Mouse (Mus musculus): ENCODE results near the gene 4932438H23Rik. TPM values are rescaled to one million over a fixed set of nuclear protein-coding genes. Genes with fewer than 3 reads are reported as not detected.

4932438H23Rik gene
- total RNA-seq, 2 experiments from 2014 or later: 1.5 to 2.0 TPM

GRCm38 (mm10) chr16:91042640-91043039, 52.3 kb downstream of the 4932438H23Rik start:
- peak overlapping the region; percentile 96 for H3K4me3 ChIP-seq
- DNase-seq (ENCODE audit: low spot score in 2 of 2): no peak
- TF ChIP-seq CTCF (conservative IDR thresholded peaks at IDR 0.05): no peak
- H3K27ac ChIP-seq: 0 out of 2 replicates have a peak overlapping the region, but pooled peaks have one; percentile 93

DNA sequence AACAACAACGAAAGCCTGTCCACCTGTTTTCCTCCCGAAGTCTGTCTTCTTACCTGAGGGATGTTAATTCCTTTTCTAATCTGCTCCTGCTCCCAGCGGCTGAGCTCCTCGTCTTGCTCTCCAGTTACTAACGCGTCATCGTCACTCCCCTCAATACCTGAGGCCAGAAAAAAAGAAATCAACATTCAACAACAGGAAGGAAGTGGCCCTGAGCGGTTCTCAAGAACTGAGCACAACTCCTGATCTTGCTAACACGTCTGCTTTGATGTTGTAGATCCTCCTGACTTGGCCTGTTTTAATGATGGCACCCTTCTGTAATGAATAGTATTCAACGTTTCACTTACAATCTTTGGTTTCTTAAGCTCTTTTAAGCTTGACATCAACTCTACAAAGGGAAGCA, 59.1 kb downstream of the 4932438H23Rik start:
- no peak overlapping the region for H3K27ac ChIP-seq
- DNase-seq (ENCODE audit: low spot score in 2 of 2): no peak
- H3K4me3 ChIP-seq: no peak overlapping the region
- no peak for TF ChIP-seq CTCF (conservative IDR thresholded peaks at IDR 0.05)

DNA sequence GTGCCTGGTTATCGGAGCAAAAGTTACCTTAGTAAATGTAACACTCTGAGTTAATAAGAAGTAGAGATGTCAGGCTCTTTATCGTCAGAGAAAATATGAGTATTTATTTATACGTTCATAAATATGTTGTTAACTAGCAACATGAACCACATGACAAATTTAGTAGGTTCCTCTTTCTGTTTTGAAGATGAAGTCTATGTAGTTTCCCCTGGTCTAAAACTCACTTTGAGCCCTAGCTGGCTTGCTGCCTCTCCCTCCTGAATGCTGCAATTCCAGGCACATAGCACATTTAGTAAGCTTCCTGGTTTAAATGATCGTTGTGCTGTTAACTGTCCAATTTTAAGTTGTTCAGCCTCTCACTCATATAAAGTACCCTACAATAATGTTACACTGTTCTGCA, 64.2 kb downstream of the 4932438H23Rik start:
- TF ChIP-seq CTCF (conservative IDR thresholded peaks at IDR 0.05): no peak
- no peak for DNase-seq (ENCODE audit: low spot score in 2 of 2)
- Histone ChIP-seq H3K27ac (no peak overlapping the region), H3K4me3 (no peak overlapping the region)

- H3K4me3 ChIP-seq: no peak overlapping the region
- H3K27ac ChIP-seq: no peak overlapping the region
- no peak for DNase-seq (ENCODE audit: low spot score in 2 of 2)
- TF ChIP-seq CTCF (conservative IDR thresholded peaks at IDR 0.05): no peak
Measured at GRCm38 (mm10) chr16:91029901-91030300, 65.0 kb downstream of the 4932438H23Rik start.

- Histone ChIP-seq H3K4me3 (no peak overlapping the region), H3K27ac (no peak overlapping the region)
- no peak for DNase-seq (ENCODE audit: low spot score in 2 of 2)
- TF ChIP-seq CTCF (conservative IDR thresholded peaks at IDR 0.05): no peak
Measured at GRCm38 (mm10) chr16:91029161-91029743, 65.7 kb downstream of the 4932438H23Rik start.

GRCm38 (mm10) chr16:91026290-91026689, 68.6 kb downstream of the 4932438H23Rik start:
- TF ChIP-seq CTCF (conservative IDR thresholded peaks at IDR 0.05): no peak
- H3K4me3 ChIP-seq: no peak overlapping the region
- DNase-seq (ENCODE audit: low spot score in 2 of 2): no peak
- no peak overlapping the region for H3K27ac ChIP-seq

GRCm38 (mm10) chr16:91023384-91023783, 71.5 kb downstream of the 4932438H23Rik start:
- Histone ChIP-seq H3K4me3 (no peak overlapping the region), H3K27ac (no peak overlapping the region)
- no peak for DNase-seq (ENCODE audit: low spot score in 2 of 2)
- TF ChIP-seq CTCF (conservative IDR thresholded peaks at IDR 0.05): peak; percentile 76

- Histone ChIP-seq H3K4me3 (no peak overlapping the region), H3K27ac (no peak overlapping the region)
- no peak for DNase-seq (ENCODE audit: low spot score in 2 of 2)
- no peak for TF ChIP-seq CTCF (conservative IDR thresholded peaks at IDR 0.05)
Measured at GRCm38 (mm10) chr16:91020842-91021483, 74.0 kb downstream of the 4932438H23Rik start.

GRCm38 (mm10) chr16:91019476-91019875, 75.4 kb downstream of the 4932438H23Rik start:
- Histone ChIP-seq H3K4me3 (no peak overlapping the region), H3K27ac (no peak overlapping the region)
- no peak for TF ChIP-seq CTCF (conservative IDR thresholded peaks at IDR 0.05)
- DNase-seq (ENCODE audit: low spot score in 2 of 2): no peak

DNA sequence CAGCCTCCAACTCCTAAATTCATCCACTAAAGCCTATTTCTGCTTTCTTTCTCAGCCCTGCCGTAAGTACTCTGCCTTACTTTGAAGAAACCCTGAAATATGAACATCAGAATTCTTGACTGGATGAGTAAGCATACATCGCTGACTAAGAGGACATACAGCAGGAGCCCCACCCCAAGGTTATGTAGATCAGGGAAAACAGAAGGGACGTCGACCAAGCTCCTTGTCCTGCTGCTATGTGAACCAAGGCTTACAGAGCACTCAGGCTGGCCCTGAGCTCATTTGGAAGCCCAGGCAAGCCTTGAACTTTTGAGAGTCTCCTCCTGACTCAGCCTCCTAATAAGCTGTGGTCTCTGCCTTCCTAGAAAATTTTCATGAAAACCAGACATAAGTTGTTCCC, 79.2 kb downstream of the 4932438H23Rik start:
- Histone ChIP-seq H3K4me3 (no peak overlapping the region), H3K27ac (no peak overlapping the region)
- TF ChIP-seq CTCF (conservative IDR thresholded peaks at IDR 0.05): no peak
- DNase-seq (ENCODE audit: low spot score in 2 of 2): no peak

GRCm38 (mm10) chr16:91011847-91012246, 83.1 kb downstream of the 4932438H23Rik start:
- DNase-seq (ENCODE audit: low spot score in 2 of 2): no peak
- Histone ChIP-seq H3K4me3 (peak overlapping the region; percentile 87), H3K27ac (peak overlapping the region; percentile 99)
- TF ChIP-seq CTCF (conservative IDR thresholded peaks at IDR 0.05): no peak

DNA sequence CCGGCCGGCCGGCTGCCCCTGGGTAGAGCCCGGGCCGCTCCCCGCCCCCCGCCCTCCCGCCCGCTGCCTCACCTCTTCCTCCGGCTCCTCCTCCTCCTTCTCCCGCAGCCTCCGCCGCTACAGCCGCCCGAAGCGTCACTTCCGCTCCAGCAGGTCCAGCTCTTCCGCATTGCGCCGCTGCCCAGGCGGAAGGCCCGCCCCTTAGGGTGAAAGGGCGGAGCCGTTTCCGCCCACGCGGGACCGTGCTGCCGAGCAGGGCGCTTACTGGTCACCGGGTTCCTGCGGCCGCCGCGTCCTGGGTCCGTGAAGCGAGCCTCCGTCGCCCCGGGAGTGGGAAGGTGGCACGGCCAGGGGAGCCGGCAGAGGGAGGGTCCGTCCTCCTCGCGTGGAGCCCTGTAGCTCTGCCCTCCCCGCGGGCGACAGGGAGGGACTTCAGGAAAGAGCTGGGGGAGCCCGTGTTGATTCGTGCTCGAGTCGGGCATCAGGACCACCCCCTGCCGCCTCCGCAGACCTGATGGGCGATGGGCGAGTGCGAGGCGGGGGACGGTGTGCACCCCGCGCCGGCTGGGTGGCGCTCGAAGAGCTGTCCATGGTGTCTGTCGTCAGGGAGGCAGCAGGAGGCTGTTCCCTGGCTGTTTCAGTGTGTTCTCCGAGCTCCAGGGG, 83.8 kb downstream of the 4932438H23Rik start, which contains the start of gene Synj1:
Gene Synj1 (minus strand): TSS at position 288 of the 663 bp plus-strand sequence.
- H3K27ac ChIP-seq: peak within 1 kb of the TSS; percentile 99
- H3K4me3 ChIP-seq: peak within 1 kb of the TSS; percentile 87
- no peak; the same call in 1 of the 2 replicates for TF ChIP-seq CTCF (conservative IDR thresholded peaks at IDR 0.05)
- DNase-seq (ENCODE audit: low spot score in 2 of 2): peak; percentile 89 to 95

- peak overlapping the region; percentile 99 for H3K27ac ChIP-seq
Measured at GRCm38 (mm10) chr16:91010581-91011020, 84.3 kb downstream of the 4932438H23Rik start.

More at GRCm38 (mm10) chr16:91010581-91011020, 84.3 kb downstream of the 4932438H23Rik start:
- H3K4me3 ChIP-seq: peak overlapping the region; percentile 87
- DNase-seq (ENCODE audit: low spot score in 2 of 2): no peak
- TF ChIP-seq CTCF (conservative IDR thresholded peaks at IDR 0.05): no peak
